Mouse (Mus musculus): Measurements from ENCODE around the gene Dapk2. TPM values are rescaled to one million over a fixed set of nuclear protein-coding genes. Genes with fewer than 3 reads are reported as not detected.

Dapk2 gene
- total RNA-seq, 1 experiment from 2014 or later, result 10.4 TPM

DNA sequence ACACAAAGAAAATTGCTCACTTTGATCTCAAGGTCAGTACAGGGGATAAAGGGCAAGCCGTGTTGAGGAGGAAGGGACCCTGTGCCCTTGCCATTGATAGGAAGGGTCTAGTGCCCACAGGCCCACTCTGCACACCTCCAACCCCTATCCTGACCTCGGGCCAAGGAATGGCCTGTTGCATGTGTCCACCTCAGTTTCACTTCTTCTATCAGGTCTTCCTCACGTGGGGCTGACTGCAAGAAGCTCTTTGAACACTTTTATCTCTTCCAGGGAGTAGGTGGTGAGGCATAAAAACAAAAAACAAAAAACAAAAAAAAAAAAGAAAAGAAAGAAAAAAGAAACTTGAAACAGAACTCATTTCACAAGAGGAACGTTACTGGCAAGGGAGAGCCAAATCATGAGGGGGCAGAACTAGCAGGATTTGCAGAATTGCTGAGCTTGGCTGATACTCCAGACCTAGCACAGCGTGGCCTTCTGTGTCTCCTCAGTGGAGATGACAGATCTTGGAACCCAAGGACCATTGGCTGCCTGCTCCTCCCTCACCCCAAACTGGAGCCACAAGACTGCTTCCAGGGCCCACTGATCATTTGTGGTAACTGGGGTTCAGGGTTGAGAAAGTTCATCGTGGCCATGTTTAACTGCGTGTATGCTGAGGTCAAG lies 73.9 kb downstream of the Dapk2 start:
- DNase-seq, result no peak

DNA sequence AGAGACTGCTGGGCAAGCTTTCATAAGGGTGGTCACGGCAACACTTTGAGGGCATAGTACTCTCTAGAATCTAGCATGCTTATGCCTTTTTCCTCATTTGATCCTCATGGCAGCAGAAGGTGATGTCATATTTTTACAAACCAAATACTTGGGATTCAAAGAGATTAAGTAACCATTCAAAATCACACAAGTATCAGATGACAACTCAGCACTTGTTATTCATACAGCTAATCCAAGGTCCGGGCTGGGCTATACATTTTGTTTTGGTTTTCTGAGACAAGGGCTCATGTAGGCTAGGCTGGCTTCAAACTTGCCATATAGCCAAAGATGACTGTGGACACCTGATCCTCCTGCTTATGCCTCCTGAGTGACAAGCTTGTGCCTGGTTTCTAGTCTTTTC lies 78.6 kb downstream of the Dapk2 start:
- no peak for DNase-seq

DNA sequence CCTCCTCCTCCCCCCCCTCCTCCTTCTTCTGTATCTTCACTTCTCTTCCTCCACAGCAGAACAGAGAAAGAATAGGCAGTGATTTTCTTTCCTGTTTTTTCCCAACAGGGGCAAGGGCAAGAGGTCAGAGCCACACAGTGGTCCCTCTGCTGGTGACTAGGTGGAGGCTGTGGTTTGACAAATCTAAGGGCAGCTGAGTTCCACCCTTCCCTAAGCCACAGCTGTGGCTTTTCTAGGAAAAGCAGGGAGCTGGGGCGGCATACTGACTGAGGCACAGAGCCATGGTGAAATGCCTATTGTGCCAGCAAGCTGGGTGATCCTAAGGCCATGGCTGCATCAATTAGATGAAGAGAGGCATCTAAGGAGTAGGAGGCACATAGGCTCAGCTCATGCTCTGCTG lies 79.7 kb downstream of the Dapk2 start:
- no peak for DNase-seq

DNA sequence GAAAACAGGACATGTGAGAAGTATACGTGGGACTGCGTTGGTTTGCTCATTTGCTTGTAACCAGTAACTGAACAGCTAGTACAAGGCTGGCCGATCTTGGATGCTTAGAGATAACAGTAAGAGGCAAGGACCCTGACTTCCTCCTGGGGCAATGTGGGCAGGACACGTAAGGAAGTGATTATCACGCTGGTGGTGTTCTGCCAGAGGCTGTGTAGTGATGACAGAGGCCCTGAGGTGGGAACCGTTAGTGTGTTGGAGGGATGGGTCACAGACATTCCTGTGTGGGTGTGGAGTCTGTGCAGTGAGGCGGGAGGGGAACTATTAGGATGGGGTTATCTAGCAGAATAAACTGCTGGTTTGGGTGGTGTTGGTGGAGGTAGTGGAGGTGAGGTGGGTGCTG lies 81.2 kb downstream of the Dapk2 start:
- DNase-seq, result no peak

DNA sequence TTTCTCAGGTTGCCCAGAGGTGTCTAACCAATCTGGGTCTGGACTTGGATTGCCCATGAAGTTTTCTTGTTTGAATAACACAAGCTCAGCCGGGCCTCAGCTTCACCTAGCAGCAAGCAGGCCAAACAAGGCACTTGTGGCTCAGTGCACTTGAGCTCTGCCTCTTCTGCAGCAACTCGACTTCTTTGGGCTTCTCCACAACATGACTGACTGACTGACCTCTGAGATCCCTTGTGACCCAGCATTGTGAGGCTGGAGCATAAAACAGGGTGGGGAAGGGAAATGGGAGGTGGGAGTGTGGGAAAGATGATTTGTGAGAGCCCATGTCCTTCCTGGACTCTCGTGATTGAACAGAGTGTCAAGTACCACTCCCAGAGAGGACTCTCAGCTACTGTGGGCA lies 81.7 kb downstream of the Dapk2 start:
- no peak for DNase-seq

DNA sequence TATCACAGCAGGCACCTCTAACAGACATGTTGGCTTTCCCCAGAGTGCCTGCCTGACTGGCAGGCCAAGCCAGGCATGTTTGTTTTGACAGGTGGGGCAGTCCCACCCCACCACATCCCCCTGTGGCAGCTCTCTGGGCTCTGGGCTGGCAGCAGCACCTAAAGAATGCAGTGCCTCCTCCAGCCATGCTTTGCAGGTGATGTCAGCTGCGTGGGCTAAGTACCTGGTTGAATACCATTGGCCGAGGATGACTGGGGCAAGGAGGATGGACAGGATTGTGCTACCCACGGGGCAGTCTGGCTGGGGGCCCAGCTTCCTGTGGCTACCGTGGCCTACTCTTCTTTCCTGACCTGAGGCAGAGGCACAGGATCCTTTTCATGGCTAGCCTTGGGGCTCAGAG lies 82.5 kb downstream of the Dapk2 start:
- DNase-seq, result no peak

DNA sequence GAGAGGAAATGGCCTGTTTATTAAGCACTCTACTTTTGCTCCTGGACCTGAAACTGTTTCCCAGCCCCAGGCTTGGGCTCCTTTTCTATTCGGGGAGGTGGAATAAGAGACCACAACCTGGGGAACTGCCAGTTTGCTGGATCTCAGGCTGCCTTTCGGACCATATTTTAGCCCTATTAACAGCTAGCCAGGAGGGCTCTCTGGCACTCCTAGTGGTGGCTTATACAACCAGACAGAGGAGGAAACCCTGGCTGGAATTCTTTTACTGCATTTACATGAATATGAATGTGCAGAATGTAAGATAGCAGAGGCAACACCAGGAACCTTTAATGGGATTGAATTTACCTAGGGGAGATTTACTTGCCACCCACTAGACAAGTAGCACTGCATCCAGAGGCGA lies 83.0 kb downstream of the Dapk2 start:
- DNase-seq, result no peak

DNA sequence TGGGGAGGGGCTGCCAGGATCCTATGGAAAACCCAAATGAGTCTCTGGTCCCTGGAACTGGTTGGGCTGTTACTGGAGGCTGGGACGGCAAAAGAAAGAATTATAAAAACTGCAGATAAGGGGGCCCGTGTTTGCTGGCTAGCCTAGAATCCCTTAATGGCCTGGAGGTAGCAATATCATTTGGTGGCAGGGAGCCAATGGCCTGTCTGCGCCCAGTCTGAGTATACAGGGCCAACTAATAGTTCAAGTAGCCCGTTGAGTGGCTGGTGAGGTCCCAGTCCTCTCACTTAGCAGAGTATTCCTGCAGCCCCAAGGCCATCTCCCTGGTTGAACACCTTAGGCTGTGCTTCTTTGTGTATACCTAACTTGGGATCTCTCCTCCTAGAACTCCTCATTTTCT lies 83.7 kb downstream of the Dapk2 start:
- DNase-seq, result no peak

DNA sequence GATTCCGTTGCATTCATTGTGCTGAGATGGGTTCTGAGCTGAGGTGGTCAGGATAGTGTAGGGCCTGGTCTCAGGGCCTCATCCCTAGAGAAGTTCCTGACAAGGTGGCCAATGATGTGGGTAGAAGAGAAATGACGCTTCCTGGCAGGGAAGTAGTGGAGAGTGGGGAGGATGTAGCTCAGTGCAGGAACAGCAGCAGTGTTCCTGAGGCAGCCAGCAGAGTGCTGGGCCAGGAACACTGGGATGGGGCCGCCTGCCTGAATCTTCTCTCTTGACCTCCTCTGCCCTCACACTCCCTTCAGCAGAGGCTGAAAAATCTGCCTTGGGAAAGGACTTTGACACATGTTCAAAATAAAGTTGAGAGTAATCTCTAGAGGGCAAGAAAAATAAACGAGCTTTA lies 85.2 kb downstream of the Dapk2 start:
- DNase-seq, result no peak

DNA sequence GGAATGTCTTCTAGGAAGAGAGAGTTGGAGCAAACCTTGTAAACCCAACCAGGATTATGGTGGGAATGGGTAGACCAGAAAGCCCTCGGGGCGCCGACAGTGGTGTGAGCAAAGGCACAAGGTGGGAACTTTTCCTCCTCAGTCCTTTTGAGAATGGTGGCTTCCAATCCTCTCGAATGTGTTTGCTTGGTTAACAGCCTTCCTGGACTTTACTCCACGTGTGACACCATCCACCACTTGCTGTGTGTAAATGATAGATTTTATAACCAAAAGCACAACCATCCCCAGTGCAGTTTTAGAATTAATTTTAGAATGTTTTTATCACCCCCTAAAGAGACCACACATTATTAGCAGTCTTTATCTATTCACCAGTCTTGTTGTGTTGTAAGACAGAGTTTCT lies 86.1 kb downstream of the Dapk2 start:
- DNase-seq, result no peak

DNA sequence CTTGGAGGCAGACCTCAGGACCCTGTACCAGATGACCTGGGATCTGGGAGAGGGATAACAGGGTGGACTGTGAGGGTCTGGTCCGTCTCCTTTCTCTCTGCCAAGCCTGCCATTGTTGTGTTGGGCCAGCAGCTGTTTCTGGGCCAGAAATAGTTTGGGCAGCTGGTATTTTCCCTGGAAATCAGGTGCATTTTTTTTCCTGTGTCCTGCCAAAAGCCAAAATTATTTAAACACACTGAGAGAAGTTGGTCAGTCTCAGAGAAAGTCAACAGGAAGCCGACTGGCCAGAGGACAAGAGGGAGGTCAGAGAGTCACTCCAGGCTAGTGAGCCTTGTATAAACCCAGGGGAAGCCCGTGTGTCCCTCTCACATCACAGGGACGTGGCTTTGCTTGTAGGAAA lies 87.7 kb downstream of the Dapk2 start:
- DNase-seq, result no peak

DNA sequence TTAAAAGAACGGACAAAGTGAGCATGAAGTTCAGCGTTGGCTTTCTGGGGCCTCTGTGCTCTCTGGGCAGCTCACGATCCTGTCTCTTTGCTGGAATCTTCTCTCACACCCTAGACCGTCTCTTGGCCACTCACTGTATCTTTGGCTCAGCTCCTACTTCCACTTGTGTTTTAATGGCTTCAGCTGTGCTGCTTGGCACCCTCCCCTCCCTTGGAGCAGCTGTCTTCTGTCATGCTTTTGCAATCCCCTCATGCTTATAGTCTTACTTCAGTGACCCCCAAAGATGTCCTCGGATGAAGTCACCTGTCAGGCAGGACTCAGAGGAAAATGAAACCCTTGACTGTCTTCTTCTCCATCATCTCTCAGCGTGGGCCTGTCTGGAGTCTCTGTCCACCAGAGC lies 91.3 kb downstream of the Dapk2 start:
- no peak for DNase-seq

DNA sequence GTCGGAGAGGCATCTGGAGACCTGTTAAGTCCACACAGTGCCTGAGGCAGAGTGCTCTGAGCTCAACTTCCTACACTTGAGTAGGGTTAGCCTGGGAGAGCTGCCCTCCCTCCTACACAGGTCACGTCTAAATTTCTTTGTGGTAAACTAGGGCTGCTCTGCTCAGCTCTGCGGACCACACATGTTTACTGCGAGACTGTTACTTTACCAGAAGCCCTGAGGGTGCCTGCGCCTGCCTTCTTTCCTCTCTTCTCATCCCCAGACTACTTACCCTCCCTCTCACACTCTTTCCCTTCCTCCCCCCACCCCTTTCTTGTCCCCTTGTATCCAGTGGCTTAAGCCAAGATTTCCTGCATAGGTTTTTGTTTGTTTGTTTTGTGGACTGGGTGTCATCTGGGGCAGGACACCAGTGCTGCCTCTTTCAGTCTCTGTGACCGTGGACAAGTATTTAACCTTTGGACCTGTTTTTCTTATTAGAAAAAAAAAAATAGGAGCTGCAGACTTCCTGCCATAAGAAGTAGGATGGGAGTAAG lies 93.2 kb downstream of the Dapk2 start:
- no peak for DNase-seq

DNA sequence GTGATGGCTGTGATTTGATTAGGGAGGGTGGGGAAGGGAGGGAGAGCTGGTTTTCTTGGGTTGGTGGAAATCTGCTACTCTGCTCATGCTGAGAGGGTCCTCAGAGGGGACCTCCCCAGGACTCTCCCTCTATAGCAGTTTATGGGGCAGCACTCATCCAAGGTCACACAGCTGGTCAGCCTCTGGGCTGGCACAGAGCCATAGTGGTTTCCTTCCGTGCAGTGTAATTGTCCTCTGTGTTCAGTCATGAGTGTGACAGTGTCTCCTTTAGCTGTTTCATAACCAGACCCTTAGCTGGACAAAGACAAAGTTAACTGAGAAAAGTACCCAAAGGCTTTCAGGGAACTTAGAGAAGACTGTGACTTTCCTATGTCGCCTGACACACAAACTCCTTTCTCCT lies 103.7 kb downstream of the Dapk2 start:
- no peak for DNase-seq

DNA sequence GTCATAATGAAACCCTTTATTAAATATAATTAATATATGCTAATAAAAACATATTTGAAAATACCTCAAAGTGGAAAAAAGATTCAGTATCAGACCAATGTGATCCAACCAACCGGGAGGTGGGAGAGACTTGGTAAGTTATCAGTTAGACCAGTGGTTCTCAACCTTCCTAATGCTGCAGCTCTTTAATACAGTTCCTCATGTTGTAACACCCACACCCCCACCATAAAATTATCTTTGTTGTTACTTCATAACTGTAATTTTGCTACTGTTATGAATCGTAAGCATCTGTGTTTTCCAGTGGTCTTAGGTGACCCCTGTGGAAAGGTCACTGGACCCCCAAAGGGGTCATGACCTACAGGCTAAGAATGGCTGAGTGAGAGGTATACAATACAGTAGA lies 105.7 kb downstream of the Dapk2 start:
- DNase-seq, result no peak

DNA sequence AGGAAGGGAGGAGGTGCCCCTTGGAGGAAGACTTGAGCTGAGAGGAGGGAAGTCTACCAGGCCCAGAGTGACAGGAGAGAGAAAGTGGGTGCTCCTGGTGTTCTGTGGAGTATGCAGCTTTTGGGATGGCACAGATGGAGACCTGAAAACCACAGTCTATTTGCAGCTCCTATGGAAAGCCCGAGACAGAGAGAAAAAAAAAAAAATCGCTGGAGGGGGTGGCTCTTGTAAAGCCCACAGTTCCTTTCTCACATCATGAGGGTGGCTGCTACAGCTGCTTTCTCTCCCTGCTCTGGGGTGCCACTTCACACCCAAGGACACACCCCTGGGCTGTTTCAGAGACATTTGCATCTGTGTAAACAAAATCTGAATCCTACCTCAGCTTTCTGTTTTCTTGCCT lies 107.6 kb downstream of the Dapk2 start:
- DNase-seq, result no peak

DNA sequence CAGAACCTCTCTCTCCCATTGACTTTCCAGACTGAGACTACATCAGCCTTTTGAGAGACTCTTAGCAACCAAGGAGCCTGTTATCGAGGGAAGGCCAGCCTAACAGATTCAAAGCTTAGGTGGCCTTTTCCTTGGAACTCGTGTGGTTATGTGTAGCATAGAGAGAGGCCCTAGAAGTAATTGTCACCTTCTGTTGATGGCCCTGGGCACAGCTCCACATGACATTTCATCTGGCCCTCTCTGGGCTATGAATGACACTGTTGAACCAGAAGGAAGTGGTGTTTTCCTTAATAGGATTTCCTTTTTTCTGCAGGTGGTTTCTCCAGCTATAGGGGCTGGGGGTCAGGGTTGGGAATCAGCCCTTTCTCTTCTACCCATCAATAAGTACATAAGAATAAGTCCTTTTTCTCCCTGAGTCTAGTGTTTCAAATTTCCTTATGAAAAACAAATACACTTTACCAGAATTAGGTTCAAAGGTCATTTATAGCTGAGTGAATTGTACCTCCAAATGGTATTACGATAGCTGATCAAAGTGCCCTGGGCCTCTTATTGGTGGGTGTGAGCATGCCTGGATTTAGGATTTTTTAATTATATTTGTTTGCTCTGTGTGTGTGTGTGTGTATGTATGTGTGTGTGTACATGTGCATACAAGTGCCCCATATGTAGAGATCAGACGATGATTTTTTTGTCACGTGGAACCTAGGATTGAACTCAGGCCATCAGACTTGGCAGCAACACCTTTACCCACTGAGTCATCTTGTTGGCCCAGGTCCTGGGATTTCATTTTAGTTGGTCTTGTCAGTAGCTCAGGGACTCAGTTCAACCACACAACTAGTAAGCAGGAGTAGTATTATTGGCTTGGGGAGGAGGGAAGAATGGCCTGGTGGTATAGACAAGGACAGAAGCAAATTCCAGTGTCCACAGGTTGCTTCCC lies 108.5 kb downstream of the Dapk2 start:
- peak; percentile 15 for DNase-seq

DNA sequence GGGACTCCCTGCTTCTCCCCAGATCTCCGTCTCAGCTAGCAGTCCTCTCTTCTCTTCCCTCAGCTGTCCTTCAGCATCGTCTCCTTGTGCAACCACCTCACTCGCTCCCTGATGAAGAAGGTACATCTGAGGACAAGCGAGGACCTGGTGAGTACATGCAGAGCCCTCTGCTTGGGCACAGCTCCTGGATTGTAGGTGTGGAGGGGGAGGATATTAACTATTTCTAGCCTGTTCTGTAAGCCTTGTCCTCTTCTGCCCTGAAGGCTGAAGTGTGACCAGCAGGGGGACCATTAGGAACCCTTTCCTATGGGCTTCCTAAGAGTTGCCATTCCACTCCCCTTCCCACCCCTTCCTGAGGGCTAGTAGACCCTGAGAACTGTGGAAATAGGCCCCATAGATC lies 110.8 kb downstream of the Dapk2 start:
- no peak for DNase-seq

DNA sequence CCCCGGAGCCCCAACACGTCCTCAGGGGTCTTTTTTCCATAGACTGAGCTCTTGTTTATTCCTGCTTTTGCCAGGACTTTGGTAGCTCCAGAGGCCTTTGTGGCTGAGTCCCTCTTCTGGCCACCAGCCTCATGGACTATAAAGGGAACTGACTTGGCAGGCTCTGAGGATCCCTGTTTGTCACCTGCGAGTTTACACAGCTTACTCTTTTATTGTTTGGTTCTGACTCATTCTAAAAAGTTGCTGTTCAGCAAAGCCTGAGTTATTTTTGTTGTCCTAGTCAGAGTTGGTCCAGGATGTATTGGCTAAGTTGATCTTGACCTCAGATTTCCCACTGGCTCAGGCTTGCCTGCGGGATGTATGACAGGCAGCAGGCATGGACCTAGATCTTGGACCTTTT lies 112.0 kb downstream of the Dapk2 start:
- DNase-seq, result no peak

DNA sequence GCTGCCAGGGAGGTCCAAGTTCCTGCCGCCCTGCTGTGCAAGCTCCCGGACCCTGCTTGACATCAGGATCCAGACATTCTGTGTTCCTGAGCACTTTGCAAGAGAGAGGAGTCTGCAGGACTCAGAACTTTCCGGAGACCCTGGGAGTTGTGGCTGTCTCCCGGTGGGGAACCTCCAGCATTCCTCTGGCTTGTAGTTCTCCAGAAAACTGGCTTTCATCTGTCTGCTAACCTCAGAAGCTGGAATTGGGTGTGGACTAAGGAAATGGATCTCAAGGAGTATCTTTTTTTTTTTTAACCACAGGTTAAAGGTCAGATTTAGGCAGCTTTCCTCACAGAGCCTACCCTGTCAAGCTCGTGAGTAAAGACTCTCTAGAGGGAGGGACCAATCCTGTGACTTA lies 113.7 kb downstream of the Dapk2 start:
- DNase-seq, result no peak

DNA sequence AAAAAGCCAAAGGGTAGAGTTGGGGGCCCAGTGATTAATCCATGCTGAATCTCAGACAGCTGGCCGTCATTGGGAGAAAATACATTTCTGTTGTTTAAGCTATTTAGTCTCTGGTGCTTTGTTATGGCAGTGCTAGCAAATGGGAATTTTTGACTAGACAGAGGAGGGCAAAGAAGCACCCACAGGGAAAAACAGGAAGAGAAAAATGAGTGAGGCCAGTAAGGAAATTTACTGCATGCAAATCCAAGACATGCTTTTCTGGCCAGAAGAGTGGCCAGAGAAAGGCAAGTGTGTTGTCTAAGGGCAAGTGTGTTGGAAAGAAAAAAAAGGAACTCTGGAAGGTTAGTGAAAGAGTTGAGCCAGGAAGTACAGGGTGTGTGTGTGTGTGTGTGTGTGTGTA lies 115.6 kb downstream of the Dapk2 start:
- DNase-seq, result no peak

DNA sequence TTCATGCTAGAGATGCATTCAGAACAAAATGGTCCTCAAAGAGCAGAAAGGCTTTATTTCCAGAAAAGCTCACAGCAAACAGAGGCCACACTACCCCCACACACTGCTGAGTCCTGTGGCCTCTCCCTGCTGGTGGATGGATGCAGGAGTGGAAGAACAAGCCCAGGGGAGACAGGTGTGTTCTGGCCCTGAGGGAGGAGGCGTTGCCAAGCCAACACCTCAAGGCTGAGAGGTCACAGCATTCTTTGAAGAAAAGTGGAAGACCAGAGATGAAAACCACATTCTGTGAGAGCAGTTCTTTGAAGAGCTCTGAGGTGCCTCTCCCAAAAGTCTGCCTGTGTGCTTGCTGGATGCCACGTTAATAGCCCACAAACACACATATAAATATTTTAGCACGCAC lies 116.6 kb downstream of the Dapk2 start:
- DNase-seq, result no peak

DNA sequence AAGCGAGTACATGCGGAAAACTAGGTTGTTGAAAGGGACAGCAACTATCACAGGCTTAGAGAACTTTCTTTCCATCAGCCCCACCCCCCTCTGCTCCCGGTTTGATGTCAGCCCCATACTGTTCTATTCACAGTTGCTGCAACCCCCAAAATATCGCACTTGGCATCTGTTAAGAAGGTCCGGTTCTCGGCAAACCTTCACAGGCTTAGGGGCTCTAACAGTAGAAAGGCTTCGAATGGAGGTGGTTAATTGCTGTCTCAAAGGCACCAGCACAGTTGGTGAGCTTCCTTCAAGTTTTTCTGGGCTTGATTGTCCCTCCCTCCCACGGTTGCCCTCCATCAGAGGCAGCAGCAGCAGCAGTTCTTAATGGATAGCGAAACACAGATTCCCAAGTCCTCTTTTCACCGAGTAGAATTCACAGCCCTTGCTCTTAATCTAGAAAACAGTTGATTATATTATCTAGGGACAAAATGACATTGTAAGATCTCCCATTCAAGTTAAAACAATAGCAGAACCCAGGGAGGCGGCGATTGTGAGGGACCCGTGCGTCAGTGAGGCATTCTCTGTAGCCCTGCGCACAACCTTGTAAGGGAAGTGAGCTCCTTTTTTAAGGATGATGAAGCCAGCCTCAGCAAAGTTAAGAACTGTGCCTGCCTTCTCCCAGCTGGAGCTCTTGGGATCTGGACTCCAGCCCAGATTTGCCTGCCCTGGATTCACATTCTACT lies 117.4 kb downstream of the Dapk2 start:
- peak; percentile 18 for DNase-seq

Data from adrenal gland, postnatal 25 days (tissue).